Mouse (Mus musculus): ENCODE results near the gene Fer1l5. TPM values are rescaled to one million over a fixed set of nuclear protein-coding genes. Genes with fewer than 3 reads are reported as not detected.
A peak's percentile ranks its signal among the peaks of the same experiment; 100 is the strongest.

The Fer1l5 gene
- total RNA-seq, 2 experiments from 2014 or later, result 0.06 TPM; not detected in 1

DNA sequence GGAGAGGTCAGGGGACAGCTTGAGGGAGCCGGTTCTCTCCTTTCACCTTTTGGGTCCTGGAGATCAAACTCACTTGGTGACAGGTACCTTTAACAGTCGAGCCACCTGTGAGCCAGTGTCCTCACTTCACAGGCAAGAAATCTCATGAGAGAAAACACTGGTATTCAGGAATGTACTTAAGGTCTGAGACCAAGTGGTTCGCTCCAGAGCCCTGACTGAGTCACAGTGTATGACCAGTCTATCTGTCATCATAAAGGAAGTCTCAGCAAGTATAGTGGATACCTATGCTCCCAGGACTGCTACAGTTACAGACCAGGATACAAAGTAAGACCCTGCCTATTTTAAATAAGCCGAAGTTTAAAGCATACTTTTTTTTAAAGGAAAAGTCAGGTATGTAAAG lies 60.9 kb downstream of the Fer1l5 start:
- DNase-seq, result no peak

DNA sequence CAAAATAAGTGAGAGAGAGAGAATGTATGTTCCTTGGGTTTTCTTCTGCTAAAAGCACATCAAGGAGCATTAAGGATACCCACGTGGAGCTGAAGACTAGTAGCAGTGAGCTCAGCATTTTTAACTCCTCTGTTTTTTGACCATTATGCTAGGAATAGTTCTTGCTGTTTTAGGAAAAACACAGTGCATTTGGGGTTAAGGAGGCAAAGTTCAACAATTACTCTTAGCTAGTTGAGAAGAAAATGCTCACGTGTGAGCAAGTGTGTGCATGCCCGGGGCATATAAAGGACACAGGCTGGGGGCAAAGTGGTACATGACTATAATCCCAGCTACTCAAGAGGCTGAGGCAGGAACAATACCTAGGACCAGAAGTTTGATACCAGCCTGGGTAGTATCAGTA lies 61.5 kb downstream of the Fer1l5 start:
- no peak for DNase-seq

DNA sequence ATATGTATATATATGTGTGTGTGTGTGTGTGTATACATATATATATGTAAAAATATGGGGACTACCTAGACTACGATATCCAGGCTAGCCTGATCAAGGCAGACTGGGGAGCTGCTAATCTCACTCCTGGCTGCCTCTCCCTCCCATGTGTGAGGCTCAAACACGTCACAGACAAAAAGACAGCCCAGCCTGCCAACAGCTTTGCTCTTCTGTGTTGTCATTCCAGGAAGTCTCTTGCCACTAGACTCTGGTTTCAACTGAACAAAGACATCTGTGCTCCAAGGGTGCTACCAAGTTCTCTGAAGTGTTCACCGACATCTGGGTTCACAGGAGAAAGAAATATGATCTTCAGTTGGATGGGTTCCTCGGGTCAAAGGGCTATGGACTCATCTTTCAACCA lies 63.0 kb downstream of the Fer1l5 start:
- DNase-seq, result no peak

DNA sequence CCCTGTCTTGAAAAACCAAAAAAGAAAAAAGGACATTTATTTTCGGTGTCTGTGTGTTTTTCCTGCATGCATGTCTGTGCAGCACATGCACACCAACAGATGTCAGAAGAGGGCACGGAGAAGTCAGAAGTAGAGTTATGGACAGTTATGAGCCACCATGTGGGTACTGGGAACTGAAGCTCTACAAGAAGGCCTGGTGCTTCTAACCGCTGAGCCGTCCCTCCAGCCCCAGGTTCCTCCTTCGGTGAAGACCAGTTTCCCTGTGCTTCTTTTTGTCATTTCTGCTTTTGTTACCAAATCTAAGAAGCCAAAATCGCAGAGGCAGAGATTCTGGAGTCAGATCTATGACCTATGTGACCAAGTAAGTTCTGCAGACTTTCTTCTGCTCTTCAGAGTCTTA lies 64.4 kb downstream of the Fer1l5 start:
- no peak for DNase-seq

DNA sequence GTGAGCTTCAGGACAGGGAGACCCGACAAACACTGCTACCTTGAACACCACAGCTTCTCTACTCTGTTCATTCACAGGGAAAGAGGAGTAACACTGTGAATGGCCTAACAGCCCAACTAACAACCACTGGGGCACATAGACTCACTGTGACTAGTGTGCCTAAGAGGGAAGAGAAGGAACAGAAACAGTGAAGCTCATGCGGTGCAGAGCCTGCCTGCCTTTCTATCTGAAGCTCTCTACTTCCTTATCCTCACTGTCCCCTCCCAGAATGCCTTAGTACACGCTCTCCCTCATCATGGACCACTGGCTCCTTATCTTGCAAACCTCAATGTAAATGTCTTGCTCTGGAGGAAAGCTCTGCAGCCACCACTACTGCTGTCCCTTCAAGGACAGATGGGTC lies 65.1 kb downstream of the Fer1l5 start:
- DNase-seq, result no peak

GRCm38 (mm10) chr1:36441101-36441500 lies 69.0 kb downstream of the Fer1l5 start:
- DNase-seq, result peak; percentile 57

- DNase-seq, result peak; percentile 97
Observed at GRCm38 (mm10) chr1:36444471-36445464, 72.7 kb downstream of the Fer1l5 start, which contains the start of gene Lman2l. Gene Lman2l, minus strand, starts transcription at chr1:36445271.

DNA sequence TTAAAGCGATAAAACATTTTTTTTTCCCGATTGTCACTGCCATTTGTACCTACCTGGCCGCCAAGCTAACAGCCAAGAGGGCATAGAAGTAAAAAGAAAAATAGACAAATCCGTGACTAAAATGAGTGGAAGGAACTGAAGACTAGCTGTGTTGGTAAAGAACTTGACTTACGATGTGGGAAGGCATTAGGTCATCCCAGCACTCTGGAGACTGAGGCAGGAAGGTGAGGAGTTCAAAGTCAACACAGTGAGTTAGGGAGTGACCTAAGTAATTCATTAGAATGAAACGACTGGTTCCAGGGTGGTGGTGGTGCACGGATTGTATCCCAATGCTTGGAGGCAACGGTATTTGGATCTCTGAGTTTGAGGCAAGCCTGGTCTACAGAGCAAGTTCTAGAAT lies 73.4 kb downstream of the Fer1l5 start:
- no peak for DNase-seq

GRCm38 (mm10) chr1:36446106-36446824 lies 74.2 kb downstream of the Fer1l5 start:
- no peak for DNase-seq

DNA sequence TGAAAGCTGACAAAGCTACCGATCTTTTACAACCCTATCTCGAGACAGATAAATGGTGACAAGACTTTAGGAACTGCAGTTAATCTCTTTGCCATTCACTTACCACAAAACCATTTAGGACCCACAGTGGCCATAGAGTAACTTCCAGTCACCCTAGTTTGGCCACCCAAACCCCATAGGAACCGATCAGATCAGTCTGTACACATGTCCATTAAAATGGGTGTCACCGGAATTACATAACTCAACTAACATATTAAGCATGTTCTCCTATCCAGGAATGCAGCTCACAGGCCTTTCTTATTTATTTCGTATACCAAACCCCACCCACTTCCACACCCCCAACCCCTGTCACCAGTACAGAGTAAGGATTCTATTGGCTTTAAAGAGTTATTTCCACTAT lies 74.8 kb downstream of the Fer1l5 start:
- DNase-seq, result no peak

- DNase-seq, result no peak
Observed at GRCm38 (mm10) chr1:36454055-36454815, 82.1 kb downstream of the Fer1l5 start.

- no peak for DNase-seq
Observed at GRCm38 (mm10) chr1:36457388-36458014, 85.4 kb downstream of the Fer1l5 start.

- DNase-seq, result no peak
Observed at GRCm38 (mm10) chr1:36458169-36458568, 86.1 kb downstream of the Fer1l5 start.

DNA sequence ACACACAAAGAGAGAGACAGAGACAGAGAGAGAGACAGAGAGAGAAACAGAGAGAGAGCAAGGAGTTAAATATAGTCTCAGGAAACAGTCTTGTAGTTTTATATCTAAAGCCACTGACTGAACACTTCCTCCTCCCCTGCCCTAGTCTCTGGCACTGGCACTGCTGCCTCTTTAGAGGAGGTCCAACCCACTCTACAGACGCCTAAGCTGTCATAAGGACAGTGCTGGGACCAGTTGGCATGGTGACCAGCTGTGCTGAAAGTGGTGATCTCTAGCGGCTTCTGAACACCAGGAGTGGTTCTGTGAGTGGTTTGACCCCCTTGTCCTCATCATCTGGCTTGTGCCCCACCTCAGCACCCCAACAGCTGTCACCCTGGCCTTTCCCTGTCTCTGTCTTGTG lies 89.7 kb downstream of the Fer1l5 start:
- DNase-seq, result no peak

DNA sequence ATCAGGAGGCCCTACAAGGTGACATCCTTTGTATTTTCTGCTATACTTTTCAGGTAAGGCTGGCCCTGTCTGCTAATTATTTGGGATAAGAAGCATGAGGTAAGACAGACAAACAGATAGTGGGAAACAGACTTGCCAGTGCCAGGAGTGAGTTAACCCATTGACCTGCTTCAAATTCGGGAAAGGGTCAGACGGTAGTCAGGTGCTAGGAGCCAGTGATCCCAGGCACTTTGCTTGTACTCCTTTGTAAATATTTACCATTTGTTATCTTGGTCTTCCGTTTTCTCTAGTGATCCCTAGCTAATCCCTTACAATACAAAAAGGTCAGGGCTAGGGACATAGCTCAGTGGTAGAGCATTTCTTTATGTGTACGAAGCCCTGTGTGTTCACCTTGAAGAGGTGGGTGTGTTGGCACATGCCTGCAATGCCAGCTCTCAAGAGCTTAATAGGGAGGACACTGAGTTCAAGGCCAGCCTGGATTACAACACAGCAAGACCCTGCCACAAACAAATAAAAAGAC lies 93.6 kb downstream of the Fer1l5 start:
- no peak for DNase-seq

DNA sequence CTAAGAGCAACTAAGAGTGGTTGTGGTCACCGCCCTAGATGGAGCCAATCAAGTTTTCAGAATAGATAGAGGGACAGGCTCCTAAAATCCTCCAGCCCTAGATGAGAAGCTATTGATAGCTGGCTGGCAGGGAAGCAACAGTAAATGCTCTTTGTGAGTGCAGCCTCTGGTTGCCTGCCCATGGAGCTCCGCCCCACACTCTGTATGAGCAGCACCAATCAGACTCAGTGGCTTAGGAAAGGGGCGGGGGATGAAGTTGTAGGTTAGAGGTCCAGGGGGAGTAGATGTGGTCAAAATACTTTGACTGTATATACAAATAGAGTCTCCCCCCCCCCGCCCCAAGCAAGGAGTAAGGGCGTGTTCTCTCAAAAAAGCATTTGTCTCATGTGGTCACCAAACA lies 95.4 kb downstream of the Fer1l5 start:
- DNase-seq, result no peak

DNA sequence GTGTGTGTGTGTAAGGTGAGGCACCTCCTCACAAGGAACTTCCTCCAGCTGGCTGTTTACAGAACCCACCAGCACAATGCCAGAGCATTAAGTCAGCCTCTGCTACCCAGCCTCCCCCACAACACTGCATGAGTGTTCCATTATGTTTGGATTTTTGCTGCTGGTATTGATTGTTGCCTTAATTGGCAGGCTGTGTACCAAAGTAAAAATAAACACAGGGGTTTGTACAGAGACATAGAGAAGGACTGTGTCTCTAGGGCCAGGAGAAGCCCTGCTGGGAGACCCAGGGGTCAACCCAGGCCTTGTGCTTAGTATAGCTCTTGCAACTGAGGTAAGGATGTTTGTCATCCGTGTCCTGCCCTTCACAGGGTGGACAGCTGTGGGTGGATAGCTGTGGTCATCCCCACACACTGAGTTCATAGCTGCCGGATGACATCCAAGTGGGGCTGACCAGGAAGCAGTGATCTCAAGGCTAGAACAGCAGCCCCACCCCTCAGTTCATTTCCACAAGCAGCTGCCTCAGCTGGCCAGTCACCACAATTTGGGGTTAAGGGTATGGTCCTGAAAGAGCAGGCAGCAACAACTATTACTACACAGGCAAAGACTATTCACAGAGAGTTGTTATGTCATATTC lies 97.8 kb downstream of the Fer1l5 start:
- no peak for DNase-seq

- peak; percentile 94 for DNase-seq
Observed at GRCm38 (mm10) chr1:36471181-36472105, 99.4 kb downstream of the Fer1l5 start, which contains the start of gene Cnnm4. Gene Cnnm4, plus strand, starts transcription at chr1:36471620.
